Mouse (Mus musculus) kidney, adult 2 months (tissue): Measurements from ENCODE around the gene Gsk3b. TPM values are rescaled to one million over a fixed set of nuclear protein-coding genes. Genes with fewer than 3 reads are reported as not detected.
"Not testable (repeated sequence)": the region's sequence is repeated elsewhere in the genome, so short reads cannot be mapped to it uniquely, and the experiment has no call there.

Experiments used
- DNase-seq: peaks from one replicate; pipeline ENCODE4 v3.0.0; 2021
- H3K27ac ChIP-seq: fragments of 200-500 bp; 2 replicates; pipeline ENCODE4 v1.5.1; 2012; ENCODE audit warnings: low read depth, low read length, control low read depth, inconsistent platforms; ENCODE audit not compliant: insufficient read depth
- H3K27me3 ChIP-seq: fragments of 200-500 bp; replicated peaks from 2 replicates; pipeline ENCODE4 v1.6.1; 2012; ENCODE audit warnings: mild to moderate bottlenecking, moderate library complexity, low read length, inconsistent platforms; ENCODE audit not compliant: control insufficient read depth, insufficient read depth
- H3K36me3 ChIP-seq: fragments of 200-500 bp; 2 replicates; pipeline ENCODE4 v1.6.1; 2012; ENCODE audit warnings: mild to moderate bottlenecking, moderate library complexity, low read length, inconsistent platforms; ENCODE audit not compliant: control insufficient read depth, insufficient read depth
- H3K4me1 ChIP-seq: fragments of 200-500 bp; 2 replicates; pipeline ENCODE4 v1.6.1; 2011; ENCODE audit warnings: low read length; ENCODE audit not compliant: control insufficient read depth, insufficient read depth
- H3K4me3 ChIP-seq: fragments of 200-500 bp; 2 replicates; pipeline ENCODE4 v1.5.1; 2011; ENCODE audit warnings: mild to moderate bottlenecking, low read depth, low read length, control low read depth; ENCODE audit not compliant: insufficient read depth
- CTCF ChIP-seq: fragments of 200-500 bp; conservative IDR thresholded peaks from 2 replicates; pipeline ENCODE4 v1.5.1; 2011; ENCODE audit warnings: low read depth, mild to moderate bottlenecking, control low read depth, low read length, moderate library complexity, mixed read lengths; ENCODE audit not compliant: insufficient read depth, insufficient read length
- POLR2A ChIP-seq: fragments of 200-500 bp; IDR thresholded peaks from one replicate; pipeline ENCODE4 v1.6.1; 2011; ENCODE audit warnings: low read depth, low read length, control low read depth
- WGBS: fragments of 180-500 bp; shearing (Covaris S2); methylation state at CpG from one replicate; pipeline ENCODE4 v1.1.7; 2018; 5-methylcytosine and 5-hydroxymethylcytosine counted together
- polyA plus RNA-seq: library from polyadenylated mRNA; depleted of rRNA; stranded (reverse); fragments of >200 nt; gene quantifications from 2 replicates; pipeline ENCODE4 v1.2.3, GENCODE M21; 2012

Gene Gsk3b
- polyA plus RNA-seq, 1 experiment: 12.0 TPM

DNA sequence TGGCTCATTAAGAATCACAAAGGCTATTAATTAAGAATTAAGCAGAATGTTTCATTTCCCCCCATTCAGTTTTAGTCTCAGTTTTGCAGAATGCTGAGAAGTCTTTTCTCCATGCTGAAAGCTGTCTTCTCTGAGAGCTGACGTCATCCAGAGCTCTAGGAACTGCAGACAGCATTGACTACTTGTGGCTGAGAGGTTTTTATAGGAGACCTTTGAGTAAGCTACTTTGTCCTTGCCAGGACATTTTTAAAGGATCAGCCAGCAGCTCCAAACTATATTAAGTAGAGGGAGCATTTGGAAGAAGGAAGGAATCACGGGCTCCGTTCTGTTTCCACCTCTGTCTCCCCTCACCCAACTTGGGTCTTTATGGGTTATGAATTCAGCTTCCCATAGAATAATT, 17.7 kb downstream of the Gsk3b start:
- no peaks in the 10 kb centered on the region for H3K27me3 ChIP-seq
- no peak overlapping the region for H3K4me3 ChIP-seq
- no peak overlapping the region for H3K27ac ChIP-seq
- no peak for TF ChIP-seq POLR2A
- TF ChIP-seq CTCF: no peak
- WGBS: 66% methylated on average over 3 of the region's 3 CpGs
- DNase-seq: no peak
- peaks cover 12% of the 10 kb centered on the region; the same call in 1 of the 2 replicates for H3K4me1 ChIP-seq
- H3K36me3 ChIP-seq: no peaks in the 10 kb centered on the region

DNA sequence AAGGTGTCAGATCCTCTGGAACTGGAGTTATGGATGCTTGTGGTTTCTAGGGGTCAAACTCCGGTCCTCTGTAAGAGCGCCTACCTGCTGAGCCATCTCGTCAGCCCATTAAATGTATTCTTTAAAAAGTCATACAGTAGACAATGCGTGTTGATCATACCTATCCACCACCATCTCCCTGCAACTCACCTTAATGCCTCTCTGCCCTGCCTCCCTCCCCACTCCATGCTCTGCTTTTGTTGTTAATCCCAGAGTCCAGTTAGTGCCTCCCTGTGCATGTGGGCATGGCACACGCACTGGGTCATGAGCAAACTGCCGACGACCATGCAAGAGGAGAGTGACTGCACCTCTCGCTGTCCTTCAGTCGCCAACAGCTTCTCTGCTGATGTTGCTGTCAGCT, 21.2 kb downstream of the Gsk3b start:
- H3K4me3 ChIP-seq: no peak overlapping the region
- TF ChIP-seq CTCF (no peak), POLR2A (no peak)
- no peak overlapping the region for H3K27ac ChIP-seq
- H3K27me3 ChIP-seq: no peaks in the 10 kb centered on the region
- H3K4me1 ChIP-seq: peaks cover 12% of the 10 kb centered on the region; the same call in 1 of the 2 replicates
- 68% methylated on average over 9 of the region's 9 CpGs for WGBS
- H3K36me3 ChIP-seq: no peaks in the 10 kb centered on the region
- DNase-seq: no peak

- no peak for TF ChIP-seq POLR2A
- no peak for TF ChIP-seq CTCF
- H3K27me3 ChIP-seq: no peaks in the 10 kb centered on the region
- no peaks in the 10 kb centered on the region for H3K36me3 ChIP-seq
- DNase-seq: no peak
- H3K4me3 ChIP-seq: no peak overlapping the region
- no peak overlapping the region for H3K27ac ChIP-seq
- WGBS: 15% methylated on average over 5 of the region's 5 CpGs
- peaks cover 12% of the 10 kb centered on the region; the same call in 1 of the 2 replicates for H3K4me1 ChIP-seq
Observed at GRCm38 (mm10) chr16:38110575-38110974, 21.8 kb downstream of the Gsk3b start.

DNA sequence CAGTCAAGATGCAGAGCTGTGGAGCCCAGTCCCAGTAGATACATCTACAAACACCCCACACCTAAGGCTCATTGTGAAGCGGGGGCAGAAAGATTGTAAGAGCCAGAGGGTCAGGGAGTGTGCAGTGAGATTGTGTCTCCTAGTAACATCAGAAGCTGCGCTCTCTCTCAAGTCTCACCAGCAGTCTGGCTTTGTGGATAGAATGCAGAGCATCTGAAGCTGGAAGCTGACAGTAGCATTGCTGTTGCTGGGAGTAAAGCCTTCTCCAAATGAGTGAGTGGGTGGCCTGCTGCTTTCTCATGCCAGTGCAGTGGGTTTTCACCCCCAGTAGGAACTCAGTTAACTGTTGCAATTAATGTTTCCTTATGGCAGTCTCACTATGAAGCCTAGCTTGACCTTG, 25.3 kb downstream of the Gsk3b start:
- Histone ChIP-seq H3K4me3 (no peak overlapping the region), H3K27me3 (no peaks in the 10 kb centered on the region), H3K36me3 (no peaks in the 10 kb centered on the region), H3K4me1 (peaks cover 16% of the 10 kb centered on the region; the same call in 1 of the 2 replicates), H3K27ac (no peak overlapping the region)
- DNase-seq: no peak
- 95% methylated on average over 2 of the region's 2 CpGs for WGBS
- no peak for TF ChIP-seq CTCF
- no peak for TF ChIP-seq POLR2A

- not testable (repeated sequence) for H3K36me3 ChIP-seq, H3K27me3 ChIP-seq, H3K4me3 ChIP-seq, H3K27ac ChIP-seq
- peak; percentile 51 for DNase-seq
- 60% methylated on average over 9 of the region's 9 CpGs for WGBS
- H3K4me1 ChIP-seq: peaks cover 25% of the 10 kb centered on the region
Observed at GRCm38 (mm10) chr16:38117909-38118308, 29.1 kb downstream of the Gsk3b start.

- H3K4me1 ChIP-seq: peaks cover 25% of the 10 kb centered on the region
- TF ChIP-seq POLR2A (no peak), CTCF (no peak)
- no peaks in the 10 kb centered on the region for H3K27me3 ChIP-seq
- DNase-seq: no peak
- 30% methylated on average over 1 of the region's 1 CpGs for WGBS
- H3K4me3 ChIP-seq: no peak overlapping the region
- H3K36me3 ChIP-seq: no peaks in the 10 kb centered on the region
- no peak overlapping the region for H3K27ac ChIP-seq
Observed at GRCm38 (mm10) chr16:38118723-38119122, 29.9 kb downstream of the Gsk3b start.

DNA sequence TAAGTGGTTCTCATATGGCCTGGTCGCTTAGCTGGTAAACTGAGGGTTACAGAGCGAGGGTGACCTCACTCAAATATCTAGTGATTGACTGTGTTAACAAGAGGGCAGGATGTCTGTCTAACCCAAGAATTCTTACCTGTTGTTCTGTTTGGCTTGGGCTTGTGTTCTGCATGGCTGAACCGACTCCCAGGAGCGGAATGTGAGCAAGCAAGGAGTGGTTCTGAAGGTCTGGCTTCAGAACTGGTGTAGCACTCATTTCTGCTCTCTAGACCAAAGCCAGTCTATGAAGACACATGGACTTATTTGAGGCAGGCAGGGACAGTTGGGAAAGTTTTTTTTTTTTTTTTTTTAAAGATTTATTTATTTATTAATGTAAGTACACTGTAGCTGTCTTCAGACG, 30.5 kb downstream of the Gsk3b start:
- H3K4me1 ChIP-seq: peaks cover 25% of the 10 kb centered on the region
- no peak overlapping the region for H3K4me3 ChIP-seq
- H3K36me3 ChIP-seq: no peaks in the 10 kb centered on the region
- no peak for TF ChIP-seq POLR2A
- no peak for TF ChIP-seq CTCF
- DNase-seq: peak; percentile 84
- H3K27ac ChIP-seq: no peak overlapping the region; the same call in 1 of the 2 replicates
- no peaks in the 10 kb centered on the region for H3K27me3 ChIP-seq
- WGBS: 43% methylated on average over 5 of the region's 5 CpGs

GRCm38 (mm10) chr16:38129171-38129570, 40.4 kb downstream of the Gsk3b start:
- no peak overlapping the region for H3K4me3 ChIP-seq
- no peak overlapping the region for H3K27ac ChIP-seq
- no peak for DNase-seq
- no peaks in the 10 kb centered on the region for H3K27me3 ChIP-seq
- 62% methylated on average over 5 of the region's 5 CpGs for WGBS
- peaks cover 11% of the 10 kb centered on the region; the same call in 1 of the 2 replicates for H3K4me1 ChIP-seq
- H3K36me3 ChIP-seq: no peaks in the 10 kb centered on the region
- TF ChIP-seq POLR2A (no peak), CTCF (no peak)
